In genomic region chr4:125185076-125185475, GRCm38 (mm10) we compare ENCODE assay signal across 11 mouse cellular contexts. TPM values are rescaled to one million over a fixed set of nuclear protein-coding genes. Genes with fewer than 3 reads are reported as not detected.
"Had no signal": no experiment of that assay in that cellular context is flagged by ENCODE, and none has a peak within 500 bp of the region (broad histone marks: within the 10 kb centered on the region; RNA-seq: fewer than 3 reads in every experiment).

No protein-coding gene starts in this region.

- DNase-seq: cerebellum, postnatal 36 days; embryo, embryonic 11 days; forebrain, postnatal 0 days; gastrocnemius, adult 2 months; gastrocnemius, postnatal 10 days; gastrocnemius, postnatal 14 days; gastrocnemius, postnatal 25 days; gastrocnemius, postnatal 36 days; heart, adult 11 months; heart, adult 18-20 months; heart, adult 2 months had no signal

RNA-seq across cellular contexts. Expression of gene Zc3h12a, which starts 57.4 kb away (rescaled TPM):
- total RNA-seq: forebrain, postnatal 0 days had no signal
